Mouse (Mus musculus) ovary, postnatal 10 days (tissue): ENCODE data around the gene Ces1h.
"Not testable (repeated sequence)": the region's sequence is repeated elsewhere in the genome, so short reads cannot be mapped to it uniquely, and the experiment has no call there.

Experiments used
- DNase-seq: peaks from one replicate; pipeline ENCODE4 v3.0.0; 2022; ENCODE audit warnings: low spot score

The Ces1h gene

DNA sequence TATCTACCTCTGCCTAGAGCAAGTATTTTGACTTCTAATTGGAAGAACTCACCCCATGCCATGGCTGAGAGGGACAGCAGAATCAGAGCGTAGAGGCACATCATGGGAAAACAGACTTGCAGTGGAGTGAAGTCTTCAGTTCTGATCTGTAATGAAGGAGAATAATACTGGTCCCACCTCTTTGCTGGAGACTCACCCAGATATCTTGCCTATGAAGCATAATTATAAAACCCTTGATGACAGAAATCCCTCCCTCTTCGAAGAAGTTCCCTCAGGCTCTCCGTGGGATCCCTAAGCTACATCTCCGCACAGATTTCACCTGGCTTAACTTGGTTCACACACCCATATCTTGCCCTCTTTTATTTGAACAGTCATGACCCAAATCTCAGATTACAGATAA, at the start of gene Ces1h:
Ces1h (minus strand) TSS at position 101 of the 400 bp plus-strand sequence.
- no peak for DNase-seq

DNA sequence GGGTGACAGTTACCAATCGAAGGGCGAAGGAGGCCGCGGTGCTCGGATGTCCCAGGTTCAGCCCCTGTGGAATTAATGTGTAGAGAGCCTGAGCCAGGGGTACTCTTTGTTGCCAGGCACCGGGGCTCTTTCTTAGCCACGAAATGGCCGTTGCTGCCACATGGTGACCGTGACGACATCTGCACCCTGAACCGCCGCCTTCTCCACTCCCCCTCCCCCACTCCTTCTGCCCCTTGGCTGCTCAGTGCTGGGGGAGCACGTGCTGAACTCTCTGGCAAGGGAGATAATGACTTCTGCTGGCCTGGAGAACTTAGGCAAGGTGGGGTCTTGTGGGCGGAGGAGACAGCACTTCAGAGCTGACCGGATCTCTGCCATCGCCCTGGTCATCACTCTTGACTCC, 47.7 kb upstream of the Ces1h start:
- DNase-seq: no peak

DNA sequence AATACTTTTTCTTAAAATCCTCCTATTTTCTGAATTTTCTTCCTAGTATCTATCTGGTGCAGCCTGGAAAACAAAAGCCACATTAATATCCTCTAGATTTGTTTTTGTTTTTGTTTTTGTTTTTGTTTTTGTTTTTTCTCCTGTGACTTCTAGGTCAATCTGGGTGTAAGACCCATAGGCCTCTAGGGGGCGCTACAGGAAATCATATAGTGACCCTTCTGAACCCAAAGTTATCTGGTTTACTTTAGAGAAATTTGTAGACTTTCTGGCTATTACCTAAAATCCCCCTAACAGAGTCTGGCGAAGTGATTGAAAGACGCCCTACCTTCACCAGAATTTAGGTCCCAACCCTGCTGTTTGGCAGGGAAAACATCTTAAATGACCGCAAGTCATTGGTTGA, 35.9 kb upstream of the Ces1h start:
- DNase-seq: no peak

DNA sequence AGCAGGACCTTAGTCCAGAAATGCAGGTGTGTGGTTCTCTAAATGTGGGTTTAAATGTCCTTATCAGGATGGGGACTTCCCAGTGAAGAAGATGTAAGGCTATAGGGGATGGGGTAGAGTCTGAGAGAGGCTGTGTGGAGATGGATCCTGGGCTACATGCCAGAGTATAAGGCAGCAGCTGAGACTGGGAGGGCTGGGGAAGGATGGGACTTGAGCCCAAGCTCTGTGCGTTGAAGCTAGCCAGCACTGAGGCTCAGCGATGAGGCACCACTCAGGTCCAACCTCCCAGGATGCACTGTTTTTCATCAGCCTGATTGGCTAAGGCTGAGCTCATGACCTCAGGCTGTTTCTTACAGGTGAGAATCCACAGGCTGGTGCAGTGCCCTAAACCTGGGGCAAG, 29.3 kb upstream of the Ces1h start:
- no peak for DNase-seq

DNA sequence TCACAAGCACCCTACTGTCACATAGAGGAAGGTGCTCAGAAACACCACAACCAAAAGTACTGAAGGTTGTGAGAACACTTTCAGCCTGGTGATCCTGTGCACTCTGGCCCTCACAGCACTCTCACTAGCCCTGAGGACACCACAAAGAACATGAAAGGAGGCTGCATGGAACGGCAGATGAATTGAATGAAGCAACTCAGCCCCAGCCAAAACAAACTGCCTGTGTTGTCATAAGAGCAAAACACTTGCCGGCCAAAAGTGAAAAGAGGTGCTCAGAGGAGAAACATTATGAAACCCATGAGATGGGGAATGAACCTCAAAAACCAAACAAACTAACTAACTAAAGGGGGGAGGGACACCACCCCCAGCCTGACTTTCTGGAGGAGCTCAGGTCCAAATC, 20.2 kb upstream of the Ces1h start:
- no peak for DNase-seq

DNA sequence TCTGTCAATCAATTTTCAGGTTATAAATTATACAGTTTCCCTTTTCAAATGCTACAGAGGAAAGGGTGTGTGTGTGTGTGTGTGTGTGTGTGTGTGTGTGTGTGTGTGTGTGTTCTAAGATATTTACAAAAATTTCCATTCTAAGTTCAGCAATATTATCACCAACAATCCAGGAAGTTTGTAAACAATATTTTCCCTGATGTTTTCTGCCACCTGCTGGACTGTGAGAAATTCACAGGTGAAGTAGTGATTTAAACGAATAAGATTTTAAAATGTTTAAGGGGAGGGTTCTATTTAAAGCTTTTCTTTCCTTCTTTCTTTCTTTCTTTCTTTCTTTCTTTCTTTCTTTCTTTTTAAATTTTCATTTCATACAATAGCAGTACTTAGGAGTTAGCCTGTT, 18.5 kb upstream of the Ces1h start:
- DNase-seq: no peak

DNA sequence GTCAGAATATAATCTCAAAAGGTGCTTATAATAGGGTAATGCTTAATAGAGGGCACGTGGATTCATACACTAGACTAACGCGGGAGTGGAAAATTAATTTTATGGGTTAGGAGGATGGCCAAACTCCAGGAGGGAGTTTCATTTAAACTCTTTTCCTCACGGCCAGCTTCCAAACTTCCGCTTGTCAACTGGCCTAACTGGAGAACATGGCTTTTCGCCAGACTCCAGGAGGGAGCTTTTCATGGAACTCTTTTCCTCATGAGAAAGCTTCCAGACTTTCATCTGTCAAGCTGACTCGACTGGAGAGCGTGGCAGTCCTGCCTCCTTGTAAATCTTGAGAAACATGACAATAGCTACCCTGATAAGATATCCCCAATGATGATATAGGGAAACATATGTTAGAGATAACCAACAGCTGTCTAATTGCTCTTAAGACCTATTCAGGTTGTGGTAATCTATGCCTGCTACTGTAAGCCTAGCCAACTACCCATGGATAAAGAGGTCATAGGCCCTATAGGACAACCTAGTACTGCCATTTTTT, 14.6 kb upstream of the Ces1h start:
- DNase-seq: not testable (repeated sequence)

DNA sequence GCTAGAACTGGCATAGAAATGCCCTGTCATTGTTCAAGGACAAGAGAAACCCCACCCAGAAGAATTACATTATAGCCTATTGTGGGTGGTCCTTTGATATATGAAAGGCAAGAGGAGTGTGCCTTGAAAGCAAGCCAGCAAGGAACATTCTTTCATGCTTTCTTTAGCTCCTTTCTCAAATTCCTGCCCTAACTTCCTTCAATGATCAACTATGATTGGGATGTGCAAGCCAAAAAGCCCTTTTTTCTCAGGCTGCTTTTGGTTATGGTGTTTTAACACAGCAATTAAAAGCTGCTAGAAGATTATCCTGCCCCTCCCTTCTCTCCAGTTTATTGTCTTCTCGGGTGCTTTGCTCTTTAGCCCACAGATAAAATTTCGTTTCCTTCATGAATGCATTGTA, 10.0 kb downstream of the Ces1h start:
- DNase-seq: no peak

DNA sequence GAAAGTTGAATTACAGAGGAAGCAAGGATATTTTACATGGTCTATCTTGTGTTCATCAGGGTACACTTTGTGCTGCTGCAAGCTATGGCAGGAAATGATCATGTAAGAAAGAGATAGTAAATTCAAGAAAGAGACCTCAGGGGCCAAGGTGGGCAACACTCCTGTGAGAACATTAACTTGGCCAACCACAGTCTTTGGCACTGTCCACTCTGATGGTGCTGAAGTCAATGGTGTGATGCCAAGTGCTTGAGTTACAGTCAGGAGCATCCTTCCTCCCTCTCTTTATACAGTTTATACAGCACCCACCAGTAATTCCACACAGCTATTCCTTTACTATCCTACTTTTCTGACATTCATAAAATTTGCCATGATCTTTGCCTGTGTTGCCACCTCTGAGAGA, 19.4 kb downstream of the Ces1h start:
- DNase-seq: no peak

DNA sequence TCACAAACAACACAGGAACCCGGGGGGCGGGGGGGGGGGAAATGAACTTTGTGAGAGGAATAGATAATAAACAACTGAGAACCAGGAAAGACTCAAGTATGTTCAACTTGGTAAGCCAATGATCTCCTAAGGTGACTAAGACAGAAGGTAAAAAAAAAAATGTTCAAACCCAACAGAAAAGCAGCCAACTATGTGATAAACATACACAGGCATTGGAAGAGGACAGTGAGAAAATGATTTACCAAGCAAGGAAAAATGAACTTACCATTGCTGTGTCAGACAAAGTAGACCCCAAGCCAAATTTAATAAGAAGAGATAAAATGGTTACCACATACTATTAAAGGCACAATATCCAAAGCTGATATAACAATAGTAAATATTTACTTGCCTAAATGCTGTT, 40.0 kb downstream of the Ces1h start:
- no peak for DNase-seq

DNA sequence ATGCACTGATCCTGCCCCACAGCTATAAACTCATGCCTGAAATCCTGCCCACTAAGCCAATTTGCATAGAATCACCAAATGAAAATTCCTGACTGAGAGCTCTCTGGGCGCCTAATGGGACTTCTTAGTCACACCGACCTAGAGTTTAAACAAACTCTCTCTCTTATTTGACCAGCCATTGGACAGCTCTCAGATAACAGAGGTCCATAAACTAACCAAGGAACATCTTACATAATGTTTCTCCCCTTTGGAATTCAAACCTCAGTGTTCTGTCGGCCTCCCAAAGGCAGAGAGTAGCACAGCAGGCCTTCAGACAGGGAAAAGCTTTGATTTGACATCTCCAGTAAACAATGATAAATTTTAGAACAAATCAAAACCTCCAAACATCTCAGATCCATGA, 42.3 kb downstream of the Ces1h start, which contains the start of gene Ces1g:
Ces1g (minus strand) TSS at position 102 of the 400 bp plus-strand sequence.
- DNase-seq: no peak

DNA sequence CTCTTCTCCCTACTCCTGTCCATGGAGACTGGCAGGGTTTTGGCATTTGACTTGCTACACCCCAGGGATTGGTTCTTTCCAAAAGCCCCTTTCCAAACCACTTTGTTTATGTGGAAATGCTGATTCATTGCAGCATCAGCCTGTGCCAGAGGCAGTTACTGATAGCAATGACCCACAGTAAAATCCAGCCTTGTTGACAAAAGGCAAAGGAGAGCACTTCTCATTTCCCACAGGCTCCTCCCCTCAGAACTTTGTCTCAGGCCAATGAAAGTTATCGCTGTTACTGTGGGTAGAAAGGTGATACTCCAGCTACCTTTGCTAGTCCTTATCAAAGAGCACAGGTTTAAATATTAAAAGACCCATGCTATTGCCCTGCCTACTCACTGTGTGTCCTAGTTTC, 46.8 kb downstream of the Ces1h start:
- DNase-seq: no peak

DNA sequence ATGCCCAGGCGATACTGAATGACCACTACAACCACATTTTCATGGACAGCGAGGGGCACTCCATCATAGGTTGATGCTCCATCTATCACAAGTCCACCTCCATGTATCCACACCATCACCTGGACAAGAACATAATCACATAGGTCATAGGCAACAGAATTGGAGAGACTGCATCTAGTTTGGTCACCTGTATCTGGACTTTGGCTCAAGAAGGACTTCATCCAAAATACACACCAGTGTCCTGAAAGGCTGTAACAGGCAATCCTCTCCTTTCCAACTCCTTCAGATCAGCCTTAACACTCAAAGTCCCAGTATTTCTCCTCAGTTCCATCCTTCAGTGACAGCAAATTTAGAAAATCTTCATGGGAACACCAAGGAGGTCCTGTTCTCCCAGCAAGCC, 48.4 kb downstream of the Ces1h start:
- DNase-seq: no peak

DNA sequence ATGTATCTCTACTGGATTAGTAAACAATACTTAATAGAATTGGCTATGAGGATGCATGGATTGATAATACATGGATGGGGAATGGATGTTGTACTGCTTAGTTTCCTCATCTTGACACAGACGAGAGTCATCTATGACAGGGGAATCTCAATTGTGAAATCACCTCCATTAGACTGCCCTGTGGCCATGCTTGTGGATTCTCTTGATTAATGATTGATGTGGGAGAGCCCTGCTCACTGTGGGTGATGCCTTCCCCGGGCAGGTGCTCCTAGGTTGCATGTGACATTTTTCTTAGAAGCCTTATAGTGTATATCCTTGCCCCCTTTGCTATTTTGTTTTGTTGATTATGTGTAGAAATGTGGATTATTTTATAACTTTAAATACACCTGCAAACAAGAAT, 54.4 kb downstream of the Ces1h start:
- DNase-seq: no peak

DNA sequence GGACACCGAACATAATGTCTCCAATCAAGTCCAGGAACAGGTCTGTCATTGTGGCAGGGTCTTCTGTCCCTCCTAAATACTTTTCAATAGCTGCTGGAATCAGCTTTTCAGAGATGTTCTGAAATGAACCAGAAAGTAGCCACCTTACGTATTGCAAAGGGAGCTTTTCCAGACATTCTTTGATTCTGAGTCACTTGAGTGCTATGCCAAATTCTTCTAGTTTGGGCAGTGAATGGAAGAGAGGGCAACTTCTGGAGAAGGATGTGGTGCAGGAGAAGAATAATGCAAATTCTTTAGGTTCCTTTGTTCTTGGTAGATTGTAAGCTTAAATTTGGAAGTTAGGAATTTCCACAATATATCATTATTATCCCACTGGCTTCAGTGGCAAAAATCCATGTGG, 62.5 kb downstream of the Ces1h start:
- no peak for DNase-seq

DNA sequence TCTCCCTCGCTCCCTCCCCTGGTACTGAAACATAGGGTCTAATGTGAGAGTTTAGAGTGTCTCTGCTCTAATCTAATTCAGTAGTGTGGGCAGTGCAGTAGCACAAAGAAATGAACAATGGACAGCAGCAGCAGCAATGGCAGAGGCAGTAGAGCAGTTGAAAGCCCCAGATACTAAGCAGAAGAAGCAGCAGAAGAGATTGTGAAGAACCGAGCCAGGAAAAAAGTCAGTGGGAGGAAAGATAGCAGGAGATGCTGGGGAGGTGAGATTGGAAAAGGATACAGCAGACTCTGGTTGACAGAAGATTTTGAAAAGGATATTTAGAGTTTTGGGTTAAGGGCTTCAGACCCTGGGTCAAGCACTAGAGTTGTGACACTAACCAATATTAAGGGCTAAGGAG, 64.0 kb downstream of the Ces1h start:
- no peak for DNase-seq
